Mouse (Mus musculus) fat pad, adult 2 months (tissue): ENCODE data around the gene Entr1.
"Not testable (repeated sequence)": the region's sequence is repeated elsewhere in the genome, so short reads cannot be mapped to it uniquely, and the experiment has no call there.

Experiments used
- DNase-seq: peaks from one replicate; pipeline ENCODE4 v3.0.0-alpha.2; 2011; ENCODE audit warnings: low read depth, low spot score; ENCODE audit errors: extremely low read depth

Entr1 gene

GRCm38 (mm10) chr2:26388682-26389153 is 398 bp downstream of the Entr1 start:
- DNase-seq = no peak

- DNase-seq = no peak
These were observed 1.4 kb downstream of the Entr1 start for GRCm38 (mm10) chr2:26387713-26388112.

- not testable (repeated sequence) for DNase-seq
These were observed 8.2 kb downstream of the Entr1 start for GRCm38 (mm10) chr2:26380871-26381270.

- no peak for DNase-seq
These were observed 8.9 kb downstream of the Entr1 start, which contains the start of gene Snapc4 for GRCm38 (mm10) chr2:26380131-26380771. Snapc4 (minus strand) TSS chr2:26380653.

GRCm38 (mm10) chr2:26372396-26372795 is 16.7 kb downstream of the Entr1 start:
- no peak for DNase-seq

GRCm38 (mm10) chr2:26368572-26368971 is 20.5 kb downstream of the Entr1 start:
- no peak for DNase-seq

GRCm38 (mm10) chr2:26367911-26368310 is 21.2 kb downstream of the Entr1 start:
- no peak for DNase-seq

GRCm38 (mm10) chr2:26364738-26365465 is 24.2 kb downstream of the Entr1 start:
- no peak for DNase-seq

- no peak for DNase-seq
These were observed 25.6 kb downstream of the Entr1 start for GRCm38 (mm10) chr2:26363481-26363880.

- no peak for DNase-seq
These were observed 26.1 kb downstream of the Entr1 start for GRCm38 (mm10) chr2:26362991-26363390.

- no peak for DNase-seq
These were observed 28.3 kb downstream of the Entr1 start, which contains the start of gene Card9 for GRCm38 (mm10) chr2:26360772-26361171. Card9 (minus strand) TSS chr2:26360918.

- DNase-seq = no peak
These were observed 29.1 kb downstream of the Entr1 start for GRCm38 (mm10) chr2:26359983-26360382.

- no peak for DNase-seq
These were observed 30.3 kb downstream of the Entr1 start for GRCm38 (mm10) chr2:26358667-26359320.

- DNase-seq = no peak
These were observed 31.6 kb downstream of the Entr1 start for GRCm38 (mm10) chr2:26357484-26357883.

- DNase-seq = no peak
These were observed 32.4 kb downstream of the Entr1 start for GRCm38 (mm10) chr2:26356678-26357077.

- DNase-seq = no peak
These were observed 32.9 kb downstream of the Entr1 start for GRCm38 (mm10) chr2:26356231-26356630.

- no peak for DNase-seq
These were observed 34.7 kb downstream of the Entr1 start for GRCm38 (mm10) chr2:26354401-26354800.

GRCm38 (mm10) chr2:26353066-26353980 is 35.8 kb downstream of the Entr1 start:
- no peak for DNase-seq

GRCm38 (mm10) chr2:26352291-26352910 is 36.7 kb downstream of the Entr1 start:
- no peak for DNase-seq
